Mouse (Mus musculus) B cell, adult 2 months (primary cell): ENCODE results near the gene Foxn3.

ENCODE experiments used
- DNase-seq, 2 experiments: peaks; one replicate each; pipeline ENCODE4 v3.0.0; 2022

The Foxn3 gene

GRCm38 (mm10) chr12:99153664-99154063 is 409.7 kb downstream of the Foxn3 start:
- no peak for DNase-seq

DNA sequence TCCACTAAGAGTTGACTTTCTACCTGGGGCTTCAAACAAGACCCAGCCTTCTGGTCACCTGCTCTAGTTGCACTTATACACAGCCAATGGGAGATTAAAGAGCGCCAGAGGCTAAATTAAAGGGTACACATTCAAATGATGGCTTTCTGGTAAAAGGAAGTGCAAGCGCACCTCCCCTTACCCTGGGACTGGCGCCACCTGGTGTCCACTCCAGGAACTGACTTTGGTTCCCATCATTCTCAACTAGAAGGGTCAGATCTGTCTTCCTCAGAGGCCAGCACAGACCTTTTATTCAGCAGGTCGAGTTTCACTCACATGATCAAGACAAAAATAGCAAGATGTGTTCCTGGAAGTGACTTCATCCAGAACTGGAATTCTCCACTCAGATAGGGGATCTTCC is 413.3 kb downstream of the Foxn3 start:
- peak; percentile 85 to 86 for DNase-seq

- DNase-seq = no peak
Measured at GRCm38 (mm10) chr12:99149193-99149592, 414.2 kb downstream of the Foxn3 start.
